Mouse (Mus musculus) thymus, adult 18-20 months (tissue): ENCODE data around the gene Tango6.
"Not testable (repeated sequence)": the region's sequence is repeated elsewhere in the genome, so short reads cannot be mapped to it uniquely, and the experiment has no call there.

Source experiments
- DNase-seq, 2 experiments: peaks; one replicate each; pipeline ENCODE4 v3.0.0; 2022; ENCODE audit warnings: mixed read lengths in 2 of 2

Tango6 gene

GRCm38 (mm10) chr8:106820553-106821515, 138.0 kb downstream of the Tango6 start:
- DNase-seq: no peak

DNA sequence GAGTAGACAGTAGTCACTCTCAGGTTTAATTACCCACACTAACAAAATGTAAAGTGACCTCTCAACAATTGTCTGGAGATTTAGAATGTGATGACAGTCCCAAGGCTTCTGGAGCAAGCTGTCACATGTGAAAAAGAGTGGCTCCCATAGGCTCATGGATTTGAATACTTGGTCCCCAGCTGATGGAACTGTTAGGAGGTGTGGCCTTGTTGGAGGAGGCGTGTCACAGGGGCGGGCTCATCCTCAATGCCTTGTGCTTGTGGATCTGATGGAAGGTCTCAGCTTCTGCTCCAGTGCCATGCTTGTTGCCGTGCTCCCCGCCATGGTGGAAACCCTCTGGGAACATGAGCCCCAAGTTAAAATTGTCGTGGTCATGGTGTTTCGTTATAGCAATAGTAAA, 146.1 kb downstream of the Tango6 start:
- DNase-seq: no peak

DNA sequence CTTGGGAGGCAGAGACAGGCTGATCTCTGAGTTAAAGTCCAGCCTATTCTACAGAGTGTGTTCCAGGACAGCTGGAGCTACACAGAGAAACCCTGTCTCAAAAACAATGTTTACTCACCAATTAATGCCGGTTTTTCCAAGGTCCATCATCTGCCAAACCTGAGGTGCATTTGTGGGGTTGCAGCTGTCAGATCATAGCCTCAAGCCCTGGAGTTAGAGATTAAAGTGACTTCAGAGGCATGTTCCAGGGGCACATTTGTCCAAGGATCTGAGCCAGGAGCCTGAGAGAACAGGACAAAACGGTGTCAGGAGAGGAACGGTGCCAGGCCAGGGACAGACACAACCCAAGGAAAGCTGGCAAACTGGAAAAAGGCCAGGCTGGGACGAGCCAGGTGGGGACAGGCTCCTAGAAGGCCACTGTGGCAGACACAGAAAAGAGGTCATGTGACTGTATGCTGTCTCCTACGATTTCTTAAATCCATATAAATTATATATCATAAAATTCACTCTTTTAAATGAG, 146.7 kb downstream of the Tango6 start:
- DNase-seq: no peak

DNA sequence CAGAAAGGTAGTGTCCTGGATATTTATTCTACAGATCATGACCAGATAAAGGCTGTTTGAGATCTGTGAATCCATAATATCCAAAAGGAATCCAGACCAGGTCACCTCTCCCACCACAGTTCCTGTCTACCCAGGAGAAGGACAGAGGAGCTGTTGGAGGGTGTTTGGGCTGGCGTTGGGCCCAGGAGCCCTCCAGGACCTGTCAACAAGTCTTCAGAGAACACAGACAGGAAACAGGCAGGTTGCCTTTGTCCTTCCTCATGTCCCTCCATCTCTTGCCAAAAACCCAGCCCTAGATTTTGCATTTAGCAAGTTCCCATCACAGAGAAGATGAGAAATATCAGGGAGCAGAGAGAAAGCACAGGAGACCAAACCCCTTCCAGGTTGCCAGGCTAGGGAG, 152.0 kb downstream of the Tango6 start:
- DNase-seq: no peak

DNA sequence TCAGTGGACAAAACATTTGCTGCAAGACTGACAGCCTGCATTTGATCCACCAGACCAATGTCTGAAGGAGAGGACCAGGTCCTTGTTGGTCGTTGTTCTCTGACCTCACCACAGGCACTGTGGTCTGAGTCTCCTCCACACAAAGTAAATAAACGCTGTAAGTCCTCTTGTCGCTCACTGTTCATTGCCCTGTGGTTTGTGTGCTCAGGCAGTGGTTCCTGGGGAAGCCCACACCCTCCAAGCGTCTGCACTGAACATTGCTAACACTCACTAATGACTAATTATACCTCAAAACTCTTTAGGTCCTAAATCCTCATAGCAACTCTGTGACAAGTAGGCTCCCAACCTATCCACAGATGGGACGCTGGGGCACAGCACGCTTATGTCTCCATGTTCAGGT, 153.7 kb downstream of the Tango6 start:
- no peak for DNase-seq

DNA sequence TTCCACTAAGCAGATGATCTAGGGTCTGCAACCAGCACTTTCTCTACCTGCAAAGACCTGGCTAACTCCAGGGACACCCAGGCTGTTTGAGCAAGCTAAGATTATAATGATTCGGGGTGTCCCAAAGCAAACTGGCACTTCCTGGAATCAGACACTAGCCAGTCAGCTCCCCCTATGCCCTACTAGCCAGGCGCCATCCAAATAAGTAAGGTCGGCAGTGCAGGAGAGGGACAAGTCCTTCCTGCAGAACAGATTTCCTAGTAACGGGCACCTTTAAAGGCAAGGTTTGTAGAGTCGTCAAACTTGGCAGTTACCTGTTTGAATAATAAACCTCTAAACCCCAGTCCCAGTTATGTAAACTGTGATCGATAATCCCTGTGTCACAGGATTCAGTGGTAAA, 155.9 kb downstream of the Tango6 start:
- no peak for DNase-seq

- DNase-seq: no peak
Measured at GRCm38 (mm10) chr8:106839209-106840001, 156.5 kb downstream of the Tango6 start.

DNA sequence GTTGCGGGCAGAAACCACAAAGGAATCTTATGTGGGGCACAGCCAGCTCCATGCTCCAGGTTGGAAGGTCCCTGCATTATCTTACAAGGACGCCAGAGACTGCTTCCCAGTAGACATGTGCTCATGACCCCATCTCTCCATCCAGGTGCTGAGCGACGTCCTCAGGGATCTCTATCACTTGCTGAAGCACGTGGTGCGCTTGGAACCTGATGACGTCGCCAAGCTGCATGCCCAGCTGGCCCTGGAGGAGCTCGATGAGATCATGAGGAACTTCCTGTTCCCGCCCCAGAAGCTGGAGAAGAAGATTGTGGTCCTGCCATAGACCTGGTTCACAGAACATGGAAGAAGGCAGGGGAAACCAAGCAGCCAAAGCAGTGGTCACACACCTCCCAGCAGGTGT, 167.2 kb downstream of the Tango6 start:
- DNase-seq: no peak

- DNase-seq: no peak
Measured at GRCm38 (mm10) chr8:106854534-106855241, 171.8 kb downstream of the Tango6 start.

DNA sequence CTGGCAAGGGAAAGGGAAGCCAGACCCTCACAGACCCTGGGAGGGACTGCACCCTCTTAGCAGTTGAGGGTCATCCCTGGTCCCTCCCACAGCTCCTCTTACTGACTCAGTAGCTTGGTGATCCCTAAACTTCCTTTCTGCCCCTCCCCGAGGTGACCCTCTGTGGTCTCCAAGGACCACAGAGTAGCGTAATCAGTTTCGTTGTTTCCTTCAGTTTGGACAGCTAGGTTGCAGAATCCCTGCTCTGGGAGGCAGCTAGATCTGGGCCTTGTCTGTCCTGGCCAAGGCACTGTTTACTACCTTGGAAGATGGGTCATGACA, 172.3 kb downstream of the Tango6 start:
- DNase-seq: no peak

DNA sequence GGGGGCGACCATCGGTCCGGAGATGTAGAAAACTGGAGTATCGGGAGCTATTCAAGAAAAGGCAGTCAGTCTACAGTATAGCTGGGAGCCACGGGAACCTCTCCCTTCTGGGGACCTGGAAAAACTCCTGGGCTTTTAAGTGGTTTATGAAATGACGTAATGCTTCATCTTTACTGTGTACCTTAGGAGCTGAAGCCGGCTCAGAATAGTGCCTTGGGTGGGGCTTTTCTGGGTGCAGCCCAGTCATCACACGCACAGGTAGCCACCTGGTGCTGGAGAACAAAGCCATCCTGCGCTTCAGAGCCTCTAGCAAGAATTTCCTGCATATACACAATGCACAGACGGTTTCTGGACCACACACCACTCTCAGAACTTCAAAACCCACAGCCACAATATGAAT, 180.0 kb downstream of the Tango6 start:
- no peak for DNase-seq

DNA sequence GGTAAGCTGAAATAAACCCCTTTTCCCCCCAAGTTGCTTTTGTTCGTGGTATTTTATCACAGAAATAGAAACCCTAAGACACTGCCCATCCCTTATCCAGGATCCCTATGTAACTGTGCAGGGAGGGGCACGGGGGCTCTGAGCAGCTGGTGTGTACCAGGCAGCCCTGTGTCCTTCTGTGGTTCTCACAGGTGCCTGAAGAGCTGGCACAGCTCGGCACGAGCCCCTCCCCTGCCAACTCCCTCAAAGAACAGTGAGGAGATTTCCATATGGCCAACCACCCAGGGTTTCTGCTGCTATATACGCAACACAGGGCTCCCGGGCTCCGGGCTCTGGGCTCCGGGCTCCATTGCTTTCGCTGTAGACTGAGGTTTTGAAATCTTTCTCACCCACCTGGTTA, 182.5 kb downstream of the Tango6 start:
- DNase-seq: no peak

- DNase-seq: no peak
Measured at GRCm38 (mm10) chr8:106870051-106870450, 187.2 kb downstream of the Tango6 start, which contains the start of gene Has3. Gene Has3 (plus strand): TSS chr8:106870242.

GRCm38 (mm10) chr8:106870537-106871327, 187.9 kb downstream of the Tango6 start:
- DNase-seq: no peak

GRCm38 (mm10) chr8:106871328-106871926, 188.6 kb downstream of the Tango6 start:
- DNase-seq: no peak

DNA sequence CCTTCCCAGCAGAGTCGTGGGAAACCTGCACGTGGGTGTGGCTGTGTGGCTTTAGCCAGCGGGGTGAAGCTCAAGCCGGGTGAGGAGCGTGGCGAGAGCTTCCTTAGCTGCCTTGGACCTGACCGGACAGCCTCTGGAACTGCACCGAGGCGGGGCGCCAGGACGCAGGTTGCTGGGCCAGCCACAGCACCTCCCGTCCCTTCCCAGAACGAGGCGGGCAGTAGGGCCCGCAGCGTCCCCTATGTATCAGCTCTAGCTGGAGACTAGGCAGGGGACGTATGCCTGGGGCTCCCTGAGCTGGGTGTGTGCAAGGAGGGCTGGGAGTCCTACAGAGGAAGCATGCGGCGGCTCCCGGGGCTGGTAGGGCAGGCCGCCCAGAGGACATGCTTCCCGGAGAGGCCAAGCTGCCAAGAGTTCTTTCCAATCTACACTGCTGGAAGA, 189.1 kb downstream of the Tango6 start:
- no peak for DNase-seq

DNA sequence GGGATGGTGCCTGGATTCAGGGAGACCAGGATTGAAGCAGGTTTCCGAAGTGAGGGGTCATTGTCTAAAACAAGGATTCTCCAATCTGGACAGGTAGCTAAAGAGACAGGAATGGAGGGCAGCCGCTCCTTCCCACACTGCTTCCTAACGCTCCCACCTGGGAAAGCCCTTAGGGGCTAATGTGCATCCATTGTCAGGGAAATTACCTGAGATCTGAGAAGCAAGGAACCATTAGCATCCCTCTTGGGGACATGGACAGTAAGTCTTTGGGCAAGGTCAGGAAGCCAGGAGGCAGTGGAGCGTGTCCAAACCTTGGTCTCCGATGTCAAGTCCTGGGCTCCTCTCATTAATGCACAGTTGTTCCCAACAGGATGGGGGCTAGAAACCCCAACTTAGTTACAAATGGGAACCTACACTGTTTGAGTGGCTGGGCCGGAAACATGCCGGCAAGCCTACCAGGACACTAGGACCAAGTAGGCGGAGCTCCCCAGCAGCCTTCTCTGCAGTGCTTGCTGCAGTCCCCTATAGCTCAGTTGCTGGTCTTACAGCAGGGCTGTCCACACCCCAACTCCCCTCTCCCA, 189.7 kb downstream of the Tango6 start:
- no peak for DNase-seq

GRCm38 (mm10) chr8:106880121-106880707, 197.3 kb downstream of the Tango6 start:
- no peak for DNase-seq

DNA sequence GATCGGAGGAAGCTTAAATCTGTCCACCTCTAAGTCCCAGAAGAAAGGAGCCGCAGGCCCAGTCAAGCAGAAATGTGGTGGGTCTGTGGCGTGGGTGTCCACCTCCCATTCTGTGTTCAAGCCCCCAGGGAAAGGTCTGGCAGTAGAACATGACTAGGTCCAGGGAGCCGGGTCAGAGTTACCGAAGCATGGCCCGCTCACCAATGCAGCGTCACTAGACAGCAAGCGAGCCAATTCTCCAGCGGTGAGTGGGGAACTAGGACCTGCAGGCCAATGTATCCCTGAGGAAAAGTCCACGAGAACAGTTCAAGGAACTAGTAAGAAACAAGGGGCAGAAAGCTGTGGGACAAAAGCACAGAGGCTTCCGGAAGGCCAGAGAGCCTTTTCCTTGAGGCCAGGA, 201.2 kb downstream of the Tango6 start:
- DNase-seq: not testable (repeated sequence)

DNA sequence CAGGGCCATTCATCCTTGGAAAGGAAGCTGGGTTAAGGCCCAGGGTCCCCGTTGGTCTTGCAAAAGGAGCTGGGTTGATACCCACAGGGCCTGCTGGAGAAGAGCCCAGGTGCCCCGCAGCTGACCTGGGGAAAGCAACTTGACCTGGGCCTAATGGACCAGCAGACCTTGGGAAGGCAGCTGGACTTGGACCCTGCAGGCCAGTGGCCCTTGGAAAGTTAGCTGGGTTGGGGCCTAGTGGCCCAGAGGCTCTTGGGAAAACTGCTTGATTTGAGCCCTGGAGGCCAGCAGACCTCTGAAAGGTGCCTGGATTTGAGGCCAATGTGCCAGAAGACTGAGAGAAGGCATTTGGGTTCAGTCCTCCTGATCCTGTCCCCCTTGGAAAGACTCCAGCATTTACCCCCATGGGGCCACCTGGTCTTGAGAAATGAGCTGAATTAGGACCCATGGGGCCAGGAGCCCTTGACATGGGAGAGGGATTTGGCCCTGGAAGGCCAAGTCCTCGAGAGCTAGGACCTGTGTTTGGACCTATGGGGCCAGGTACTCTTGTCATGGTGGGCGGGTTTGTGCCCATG, 202.0 kb downstream of the Tango6 start:
- not testable (repeated sequence) for DNase-seq
